19 mouse cellular contexts compared by ENCODE assay signal in the genomic region with DNA sequence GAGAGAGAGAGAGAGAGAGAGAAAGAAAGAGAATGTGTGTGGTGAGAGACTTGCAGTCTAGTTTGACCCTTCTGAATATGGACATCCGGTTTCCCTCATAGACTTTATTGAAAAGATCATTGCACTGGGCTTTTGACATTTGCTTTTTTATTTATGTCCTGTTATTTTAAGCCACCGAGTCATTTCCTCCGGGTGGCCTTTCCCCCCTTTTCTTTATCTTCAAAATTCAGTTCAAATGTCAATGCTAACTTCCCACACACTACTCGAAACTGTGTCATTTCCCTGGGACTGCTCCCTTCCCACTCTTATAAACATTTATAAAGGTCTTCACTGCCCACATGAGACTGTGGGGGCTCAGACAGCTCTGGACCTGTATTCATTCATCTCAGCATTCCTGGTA.
A peak's percentile ranks its signal among the peaks of the same experiment; 100 is the strongest.
DNase-seq lines count a peak whose midpoint lies in the region; ATAC-seq and TF ChIP-seq lines count a peak whose summit lies in the region.
"Had no signal": no experiment of that assay in that cellular context is flagged by ENCODE, and none has a peak within 500 bp of the region (broad histone marks: within the 10 kb centered on the region; RNA-seq: fewer than 3 reads in every experiment).

No protein-coding gene starts in this region.

- ATAC-seq in heart, embryonic 11.5 days (replicated peaks; ENCODE audit: insufficient number of reproducible peaks, low FRiP score, low TSS enrichment) = no peak
- no peak for ATAC-seq in kidney, embryonic 16.5 days (ENCODE audit: low FRiP score, low TSS enrichment)
- no peak; the same call in 1 of the 2 replicates for ATAC-seq in heart, postnatal 0 days (ENCODE audit: insufficient read depth, low read depth)
- ATAC-seq: Patski had no signal

- no peaks in the 10 kb centered on the region for H3K36me3 ChIP-seq in heart, embryonic 11.5 days (ENCODE audit: control insufficient read depth, insufficient read depth, low read length)
- H3K36me3 ChIP-seq in kidney, embryonic 16.5 days (ENCODE audit: insufficient read depth, low read length) = no peaks in the 10 kb centered on the region
- H3K36me3 ChIP-seq in heart, postnatal 0 days (replicated peaks; ENCODE audit: control insufficient read depth, insufficient read depth, low read length) = no peaks in the 10 kb centered on the region
- H3K36me3 ChIP-seq: embryonic facial prominence, embryonic 12.5 days; heart, embryonic 15.5 days; limb, embryonic 15.5 days had no signal

- no peaks in the 10 kb centered on the region for H3K27me3 ChIP-seq in heart, embryonic 11.5 days (ENCODE audit: control insufficient read depth, insufficient read depth, low read length)
- no peaks in the 10 kb centered on the region for H3K27me3 ChIP-seq in kidney, embryonic 16.5 days (ENCODE audit: insufficient read depth, low read length)
- H3K27me3 ChIP-seq in heart, postnatal 0 days (ENCODE audit: control insufficient read depth, insufficient read depth, low read length) = no peaks in the 10 kb centered on the region
- H3K27me3 ChIP-seq: embryonic facial prominence, embryonic 12.5 days; heart, embryonic 15.5 days; limb, embryonic 15.5 days; Patski had no signal

- H3K27ac ChIP-seq in heart, embryonic 11.5 days (ENCODE audit: low read depth, low read length) = no peak overlapping the region; the same call in 1 of the 2 replicates
- 0 out of 2 replicates have a peak overlapping the region, but pooled peaks have one; percentile 49 for H3K27ac ChIP-seq in kidney, embryonic 16.5 days (ENCODE audit: low read length)
- peak overlapping the region; percentile 3; the same call in 1 of the 2 replicates for H3K27ac ChIP-seq in heart, postnatal 0 days (ENCODE audit: low read depth)
- H3K27ac ChIP-seq in layer of hippocampus, adult 2 months = no peak overlapping the region
- H3K27ac ChIP-seq: embryonic facial prominence, embryonic 12.5 days; hindbrain, postnatal 0 days; limb, embryonic 15.5 days had no signal

- peak; percentile 62 for DNase-seq in heart, adult 8-10 months (ENCODE audit: low spot score)
- DNase-seq in kidney, adult 18-20 months = no peak
- DNase-seq in adrenal gland, postnatal 10 days = peak; percentile 25
- no peak for DNase-seq in heart, postnatal 0 days (ENCODE audit: low spot score)
- no peak for DNase-seq in layer of hippocampus, adult 2 months (ENCODE audit: low spot score in 2 of 2)
- DNase-seq: cerebellum, adult 8-10 months; forebrain, postnatal 0 days; lung, adult 2 months; midbrain, embryonic 14.5 days; retina, postnatal 1 day; thymus, postnatal 36 days had no signal

- no peaks in the 10 kb centered on the region for H3K4me1 ChIP-seq in heart, embryonic 11.5 days (ENCODE audit: control insufficient read depth, insufficient read depth, low read length)
- no peaks in the 10 kb centered on the region for H3K4me1 ChIP-seq in kidney, embryonic 16.5 days (ENCODE audit: insufficient read depth, low read length)
- H3K4me1 ChIP-seq in heart, postnatal 0 days (ENCODE audit: control insufficient read depth, insufficient read depth) = no peaks in the 10 kb centered on the region
- H3K4me1 ChIP-seq: embryonic facial prominence, embryonic 12.5 days; heart, embryonic 15.5 days; limb, embryonic 15.5 days had no signal

- no peak for TF ChIP-seq EP300 in heart, postnatal 0 days (IDR thresholded peaks at IDR 0.05; ENCODE audit: low read depth)

- H3K9me3 ChIP-seq in heart, embryonic 11.5 days (replicated peaks; ENCODE audit: control insufficient read depth, low read length) = no peaks in the 10 kb centered on the region
- no peaks in the 10 kb centered on the region for H3K9me3 ChIP-seq in kidney, embryonic 16.5 days (ENCODE audit: low read length)
- no peaks in the 10 kb centered on the region for H3K9me3 ChIP-seq in heart, postnatal 0 days (replicated peaks; ENCODE audit: control insufficient read depth, low read length)
- H3K9me3 ChIP-seq: embryonic facial prominence, embryonic 12.5 days; heart, embryonic 15.5 days; limb, embryonic 15.5 days had no signal

- H3K4me2 ChIP-seq in heart, embryonic 11.5 days = no peak overlapping the region
- H3K4me2 ChIP-seq in kidney, embryonic 16.5 days (replicated peaks; ENCODE audit: low read depth, low read length) = no peak overlapping the region
- no peak overlapping the region for H3K4me2 ChIP-seq in heart, postnatal 0 days (ENCODE audit: low read depth, low read length)
- H3K4me2 ChIP-seq: embryonic facial prominence, embryonic 12.5 days; heart, embryonic 15.5 days; limb, embryonic 15.5 days had no signal

- H3K9ac ChIP-seq in heart, embryonic 11.5 days (ENCODE audit: low read depth, low read length) = no peak overlapping the region
- H3K9ac ChIP-seq in kidney, embryonic 16.5 days (replicated peaks; ENCODE audit: low read length) = no peak overlapping the region
- no peak overlapping the region for H3K9ac ChIP-seq in heart, postnatal 0 days (replicated peaks; ENCODE audit: low read depth, low read length)
- H3K9ac ChIP-seq: embryonic facial prominence, embryonic 12.5 days; forebrain, postnatal 0 days; heart, embryonic 15.5 days; limb, embryonic 15.5 days had no signal

- TF ChIP-seq CTCF in heart, postnatal 0 days (IDR thresholded peaks at IDR 0.05; ENCODE audit: low read depth) = no peak
- TF ChIP-seq CTCF in layer of hippocampus, adult 2 months (conservative IDR thresholded peaks at IDR 0.05) = no peak

- 56% methylated on average over 4 of the region's 4 CpGs for WGBS in heart, embryonic 11.5 days (ENCODE audit: insufficient replicate concordance)
- WGBS in kidney, embryonic 16.5 days = 32% methylated on average over 4 of the region's 4 CpGs
- WGBS in heart, postnatal 0 days = 43% methylated on average over 4 of the region's 4 CpGs

- no peak overlapping the region for H3K4me3 ChIP-seq in heart, embryonic 11.5 days (ENCODE audit: low read depth, low read length)
- no peak overlapping the region for H3K4me3 ChIP-seq in kidney, embryonic 16.5 days (ENCODE audit: low read length)
- no peak overlapping the region for H3K4me3 ChIP-seq in heart, postnatal 0 days (ENCODE audit: low read depth, low read length)
- no peak overlapping the region for H3K4me3 ChIP-seq in layer of hippocampus, adult 2 months
- H3K4me3 ChIP-seq: embryonic facial prominence, embryonic 12.5 days; heart, embryonic 15.5 days; limb, embryonic 15.5 days; myocyte had no signal

Comparison
In these comparisons a context has a peak if more than half of its experiments do, and no peak if none do; other contexts are left out.
1. DNase-seq: peak in heart, adult 8-10 months (single experiment) and adrenal gland, postnatal 10 days (single experiment); none in kidney, adult 18-20 months (single experiment), heart, postnatal 0 days (single experiment) and layer of hippocampus, adult 2 months (0 of 2).
2. H3K27ac ChIP-seq: peak in kidney, embryonic 16.5 days (single experiment) and heart, postnatal 0 days (single experiment); none in heart, embryonic 11.5 days (single experiment) and layer of hippocampus, adult 2 months (single experiment).